Mouse (Mus musculus) heart, embryonic 10.5 days (tissue): Measurements from ENCODE around the gene Rxfp1. TPM values are rescaled to one million over a fixed set of nuclear protein-coding genes. Genes with fewer than 3 reads are reported as not detected.
A peak's percentile ranks its signal among the peaks of the same experiment; 100 is the strongest.
"Not testable (repeated sequence)": the region's sequence is repeated elsewhere in the genome, so short reads cannot be mapped to it uniquely, and the experiment has no call there.

Experiments
- DNase-seq: peaks from one replicate; pipeline ENCODE4 v3.0.0-alpha.2; 2017; ENCODE audit warnings: low spot score
- H3K27ac ChIP-seq: fragments of 300-500 bp; sonication (generic); 2 replicates; pipeline ENCODE4 v1.5.1; 2016; ENCODE audit warnings: mild to moderate bottlenecking
- H3K27me3 ChIP-seq: fragments of 300-500 bp; sonication (generic); 2 replicates; pipeline ENCODE4 v1.6.1; 2016; ENCODE audit warnings: mild to moderate bottlenecking; ENCODE audit not compliant: poor library complexity, insufficient read depth, severe bottlenecking
- H3K36me3 ChIP-seq: fragments of 300-500 bp; sonication (generic); 2 replicates; pipeline ENCODE4 v1.6.1; 2016; ENCODE audit warnings: mild to moderate bottlenecking, moderate library complexity
- H3K4me1 ChIP-seq: fragments of 300-500 bp; sonication (generic); 2 replicates; pipeline ENCODE4 v1.6.1; 2016; ENCODE audit warnings: mild to moderate bottlenecking
- H3K4me3 ChIP-seq: fragments of 300-500 bp; sonication (generic); 2 replicates; pipeline ENCODE4 v1.5.1; 2016; ENCODE audit warnings: mild to moderate bottlenecking, moderate library complexity
- H3K9me3 ChIP-seq: fragments of 300-500 bp; sonication (generic); 2 replicates; pipeline ENCODE4 v1.6.1; 2016; ENCODE audit warnings: mild to moderate bottlenecking, moderate library complexity
- WGBS: fragments of 180-500 bp; shearing (Covaris S2); methylation state at CpG from one replicate; pipeline ENCODE4 v1.1.7; 2016; 5-methylcytosine and 5-hydroxymethylcytosine counted together
- polyA plus RNA-seq: library from polyadenylated mRNA; unstranded; fragments of >200 nt; fragmentation: Nextera tagmentation; extraction: Ambion mirVana; gene quantifications from 2 replicates; pipeline ENCODE4 v1.2.1, GENCODE M21; 2016

The Rxfp1 gene
- polyA plus RNA-seq, 1 experiment from 2014 or later: 2.8 TPM

DNA sequence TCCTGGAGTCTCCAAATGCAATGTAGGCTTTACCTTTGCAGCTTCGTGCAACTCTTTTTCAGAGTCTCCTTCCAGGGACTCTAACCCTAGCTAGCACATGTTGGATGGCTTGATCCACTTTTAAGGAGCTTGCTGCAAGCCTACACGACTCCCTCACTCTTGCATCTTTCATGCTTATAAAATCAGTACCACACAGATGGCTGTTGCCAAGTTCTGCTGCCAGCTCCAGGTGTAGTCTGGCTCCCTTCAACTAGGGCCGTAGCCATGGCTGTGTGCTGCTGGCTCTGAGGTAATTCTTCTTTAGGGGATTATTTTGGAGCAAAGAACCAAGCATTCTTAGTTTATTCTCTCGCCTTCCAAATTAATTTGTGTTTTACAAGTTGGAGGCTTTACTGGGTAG lies 34.5 kb downstream of the Rxfp1 start:
- H3K4me3 ChIP-seq: no peak overlapping the region
- H3K4me1 ChIP-seq: 0 out of 2 replicates have a peak, but pooled peaks cover 3% of the 10 kb centered on the region
- H3K27me3 ChIP-seq: no peaks in the 10 kb centered on the region
- 83% methylated on average over 4 of the region's 4 CpGs for WGBS
- no peak overlapping the region for H3K27ac ChIP-seq
- no peaks in the 10 kb centered on the region for H3K36me3 ChIP-seq
- DNase-seq: no peak
- no peaks in the 10 kb centered on the region for H3K9me3 ChIP-seq

DNA sequence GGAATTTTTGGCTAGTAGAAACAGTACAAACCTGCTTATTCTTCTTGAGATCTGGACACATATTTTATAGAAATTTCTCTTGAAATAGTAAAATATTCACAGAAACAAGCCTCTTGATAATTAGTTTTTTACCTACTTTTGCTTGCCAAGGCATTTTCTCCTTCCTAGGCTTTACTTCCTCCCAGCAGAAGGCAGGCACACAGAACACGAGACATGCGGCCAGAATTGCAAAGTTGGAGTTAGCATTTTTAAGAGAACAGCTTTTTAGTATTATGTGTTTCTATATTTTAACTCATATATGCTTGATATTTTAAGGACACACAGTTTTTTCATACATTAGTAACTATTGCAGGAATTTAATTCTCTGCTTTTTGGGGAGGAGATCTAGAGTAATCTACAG lies 45.7 kb downstream of the Rxfp1 start:
- H3K9me3 ChIP-seq: no peaks in the 10 kb centered on the region
- DNase-seq: no peak
- H3K36me3 ChIP-seq: 0 out of 2 replicates have a peak, but pooled peaks cover 2% of the 10 kb centered on the region
- H3K4me1 ChIP-seq: no peaks in the 10 kb centered on the region; the same call in 1 of the 2 replicates
- 85% methylated on average over 2 of the region's 2 CpGs for WGBS
- H3K4me3 ChIP-seq: no peak overlapping the region
- H3K27me3 ChIP-seq: no peaks in the 10 kb centered on the region
- 0 out of 2 replicates have a peak overlapping the region, but pooled peaks have one; percentile 84 for H3K27ac ChIP-seq

- H3K36me3 ChIP-seq: 0 out of 2 replicates have a peak, but pooled peaks cover 2% of the 10 kb centered on the region
- H3K4me1 ChIP-seq: no peaks in the 10 kb centered on the region; the same call in 1 of the 2 replicates
- H3K9me3 ChIP-seq: no peaks in the 10 kb centered on the region
- DNase-seq: no peak
- H3K27me3 ChIP-seq: no peaks in the 10 kb centered on the region
- WGBS: 47% methylated on average over 9 of the region's 9 CpGs
- peak overlapping the region; percentile 84 for H3K27ac ChIP-seq
- no peak overlapping the region for H3K4me3 ChIP-seq
Measured at GRCm38 (mm10) chr3:79690111-79690651, 47.5 kb downstream of the Rxfp1 start.

DNA sequence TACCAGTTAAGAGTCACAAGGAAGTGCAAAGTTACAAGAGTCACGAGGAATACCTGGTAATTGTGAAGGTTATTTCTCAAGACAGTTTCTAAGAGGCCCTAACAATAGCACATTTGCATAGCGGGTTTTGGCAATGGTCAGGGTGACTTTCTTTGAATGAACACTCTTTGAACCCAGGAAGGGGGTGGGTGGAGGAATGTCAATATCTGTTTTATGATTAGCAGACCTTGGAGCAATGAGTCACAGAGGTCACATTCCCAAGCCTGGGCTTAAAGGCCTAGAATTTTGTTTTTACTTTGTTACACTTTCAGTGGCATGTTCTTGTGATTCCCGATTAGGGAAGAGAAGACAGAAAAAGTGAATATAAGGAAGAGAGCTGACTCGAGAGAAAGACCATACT lies 49.6 kb downstream of the Rxfp1 start:
- H3K27ac ChIP-seq, DNase-seq, H3K4me3 ChIP-seq, H3K4me1 ChIP-seq, H3K27me3 ChIP-seq, H3K36me3 ChIP-seq, H3K9me3 ChIP-seq: not testable (repeated sequence)
- 79% methylated on average over 4 of the region's 4 CpGs for WGBS

DNA sequence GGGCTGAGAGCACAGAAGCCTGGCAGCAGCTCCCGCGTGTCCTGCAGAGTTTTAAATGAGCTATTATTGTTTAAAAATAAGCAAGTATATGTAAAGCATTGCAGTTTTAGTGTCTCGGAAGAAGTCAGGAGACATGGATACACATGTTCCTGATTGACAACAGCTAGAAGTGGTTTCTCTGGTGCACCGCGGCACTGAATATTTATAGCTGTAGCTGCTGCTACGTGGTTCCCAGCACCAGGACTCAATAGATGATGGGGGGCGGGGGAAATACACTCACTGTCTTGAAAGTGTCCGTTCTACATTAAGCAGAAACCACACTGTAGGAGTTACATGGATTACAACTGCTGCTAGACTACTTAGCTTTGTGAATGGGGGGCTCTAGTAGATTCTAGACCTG lies 54.2 kb downstream of the Rxfp1 start:
- H3K27ac ChIP-seq: peak overlapping the region; percentile 76

DNA sequence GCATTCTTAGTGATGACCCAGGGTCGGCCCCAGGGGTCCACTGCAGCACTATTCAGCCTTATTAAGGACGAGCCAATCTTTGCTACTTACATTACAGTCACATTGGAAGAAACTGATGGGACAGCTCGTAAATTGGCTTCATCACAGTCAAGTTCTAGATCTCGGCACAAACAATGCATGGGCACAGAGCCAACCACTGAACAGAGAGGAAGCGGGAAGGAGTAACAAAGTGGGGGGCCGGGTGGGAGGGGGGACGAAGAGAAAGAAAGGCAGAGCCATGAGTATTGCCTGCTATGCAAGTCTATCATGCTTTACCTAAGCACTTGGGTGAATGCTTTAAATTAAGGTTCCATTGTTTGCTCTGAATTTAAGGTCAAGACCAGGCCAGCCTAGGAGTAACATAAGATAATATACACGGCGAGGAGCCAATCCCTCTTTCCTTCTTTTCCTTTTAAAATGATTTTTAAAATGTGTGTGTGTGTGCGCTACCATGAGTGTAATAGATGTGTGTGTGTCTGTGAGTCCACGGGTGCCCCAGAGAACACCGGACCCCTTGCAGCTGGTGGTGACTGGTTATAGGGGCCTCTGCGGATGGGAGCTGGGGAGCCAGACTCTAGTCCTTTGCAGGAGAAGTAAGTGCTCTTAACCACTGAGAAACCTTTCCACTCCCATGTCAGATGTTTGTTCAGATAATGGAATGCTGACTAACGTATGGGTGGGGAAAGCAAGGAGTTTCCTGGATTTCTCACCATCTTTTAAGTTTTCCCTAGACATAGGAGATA lies 55.1 kb downstream of the Rxfp1 start:
- Histone ChIP-seq H3K36me3 (0 out of 2 replicates have a peak, but pooled peaks cover 2% of the 10 kb centered on the region), H3K9me3 (no peaks in the 10 kb centered on the region), H3K4me3 (no peak overlapping the region), H3K27me3 (no peaks in the 10 kb centered on the region), H3K27ac (peak overlapping the region; percentile 76; the same call in 1 of the 2 replicates), H3K4me1 (peaks cover 8% of the 10 kb centered on the region)
- 74% methylated on average over 14 of the region's 14 CpGs for WGBS
- DNase-seq: no peak

More for the DNA sequence above, 54.2 kb downstream of the Rxfp1 start:
- 54% methylated on average over 8 of the region's 8 CpGs for WGBS
- peaks cover 8% of the 10 kb centered on the region for H3K4me1 ChIP-seq
- no peak for DNase-seq
- H3K27me3 ChIP-seq: no peaks in the 10 kb centered on the region
- no peak overlapping the region for H3K4me3 ChIP-seq
- H3K9me3 ChIP-seq: no peaks in the 10 kb centered on the region
- 0 out of 2 replicates have a peak, but pooled peaks cover 2% of the 10 kb centered on the region for H3K36me3 ChIP-seq

- 88% methylated on average over 3 of the region's 3 CpGs for WGBS
- no peaks in the 10 kb centered on the region for H3K4me1 ChIP-seq
- H3K27me3 ChIP-seq: no peaks in the 10 kb centered on the region
- no peaks in the 10 kb centered on the region for H3K9me3 ChIP-seq
- H3K27ac ChIP-seq: no peak overlapping the region
- no peak overlapping the region for H3K4me3 ChIP-seq
- DNase-seq: no peak
- H3K36me3 ChIP-seq: no peaks in the 10 kb centered on the region
Measured at GRCm38 (mm10) chr3:79676411-79676810, 61.3 kb downstream of the Rxfp1 start.

- Histone ChIP-seq H3K4me3 (no peak overlapping the region), H3K9me3 (no peaks in the 10 kb centered on the region), H3K36me3 (no peaks in the 10 kb centered on the region), H3K4me1 (no peaks in the 10 kb centered on the region), H3K27ac (no peak overlapping the region), H3K27me3 (no peaks in the 10 kb centered on the region)
- DNase-seq: no peak
- 81% methylated on average over 5 of the region's 5 CpGs for WGBS
Measured at GRCm38 (mm10) chr3:79674641-79675040, 63.0 kb downstream of the Rxfp1 start.

DNA sequence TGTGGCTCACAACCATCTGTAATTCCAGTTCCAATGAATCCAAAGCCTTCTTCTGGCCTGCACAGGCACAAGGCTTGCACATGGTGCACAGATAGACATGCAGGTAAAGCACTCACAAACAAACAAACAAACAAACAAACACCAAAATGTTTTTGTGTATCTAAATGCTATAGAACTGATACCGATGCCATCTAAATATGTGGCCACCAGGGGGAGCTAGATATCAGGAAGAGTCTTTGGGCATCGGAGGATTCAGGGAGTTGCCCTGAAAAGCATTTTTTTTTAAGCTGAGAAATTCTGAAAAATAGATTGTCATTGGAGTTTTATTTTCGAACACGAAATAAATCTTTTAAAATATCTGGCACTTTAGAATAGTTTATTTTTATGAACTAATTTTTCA lies 64.6 kb downstream of the Rxfp1 start:
- H3K27ac ChIP-seq: no peak overlapping the region
- no peak overlapping the region for H3K4me3 ChIP-seq
- H3K27me3 ChIP-seq: no peaks in the 10 kb centered on the region
- H3K9me3 ChIP-seq: no peaks in the 10 kb centered on the region
- 16% methylated on average over 4 of the region's 4 CpGs for WGBS
- no peaks in the 10 kb centered on the region for H3K36me3 ChIP-seq
- H3K4me1 ChIP-seq: no peaks in the 10 kb centered on the region
- no peak for DNase-seq

- no peak for DNase-seq
- 84% methylated on average over 16 of the region's 16 CpGs for WGBS
- no peak overlapping the region for H3K4me3 ChIP-seq
- H3K27ac ChIP-seq: no peak overlapping the region
- no peaks in the 10 kb centered on the region for H3K9me3 ChIP-seq
- H3K36me3 ChIP-seq: no peaks in the 10 kb centered on the region
- no peaks in the 10 kb centered on the region for H3K27me3 ChIP-seq
- H3K4me1 ChIP-seq: no peaks in the 10 kb centered on the region
Measured at GRCm38 (mm10) chr3:79672188-79672587, 65.5 kb downstream of the Rxfp1 start.

DNA sequence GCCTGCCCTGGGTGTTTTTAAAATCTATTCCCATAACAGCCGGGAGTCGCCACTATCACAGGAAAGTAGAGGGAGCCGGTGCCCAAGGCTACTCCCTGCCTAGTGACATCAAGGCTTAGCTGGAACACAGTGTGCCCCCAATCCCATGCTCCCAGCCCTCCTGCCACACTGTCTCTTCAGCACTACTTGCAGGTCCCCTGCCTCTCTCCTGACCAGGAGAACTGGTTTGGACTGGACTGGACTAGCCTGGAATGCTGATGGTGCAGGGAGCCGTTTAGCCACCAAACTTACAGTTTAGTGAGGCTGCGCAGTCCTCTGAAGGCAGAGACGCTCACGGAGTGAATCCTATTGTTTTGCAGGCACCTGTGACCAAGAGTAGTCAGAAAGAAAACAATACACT lies 67.1 kb downstream of the Rxfp1 start:
- H3K4me3 ChIP-seq: no peak overlapping the region
- no peaks in the 10 kb centered on the region for H3K27me3 ChIP-seq
- H3K9me3 ChIP-seq: no peaks in the 10 kb centered on the region
- no peaks in the 10 kb centered on the region for H3K4me1 ChIP-seq
- H3K27ac ChIP-seq: no peak overlapping the region
- DNase-seq: no peak
- WGBS: 84% methylated on average over 7 of the region's 7 CpGs
- no peaks in the 10 kb centered on the region for H3K36me3 ChIP-seq

DNA sequence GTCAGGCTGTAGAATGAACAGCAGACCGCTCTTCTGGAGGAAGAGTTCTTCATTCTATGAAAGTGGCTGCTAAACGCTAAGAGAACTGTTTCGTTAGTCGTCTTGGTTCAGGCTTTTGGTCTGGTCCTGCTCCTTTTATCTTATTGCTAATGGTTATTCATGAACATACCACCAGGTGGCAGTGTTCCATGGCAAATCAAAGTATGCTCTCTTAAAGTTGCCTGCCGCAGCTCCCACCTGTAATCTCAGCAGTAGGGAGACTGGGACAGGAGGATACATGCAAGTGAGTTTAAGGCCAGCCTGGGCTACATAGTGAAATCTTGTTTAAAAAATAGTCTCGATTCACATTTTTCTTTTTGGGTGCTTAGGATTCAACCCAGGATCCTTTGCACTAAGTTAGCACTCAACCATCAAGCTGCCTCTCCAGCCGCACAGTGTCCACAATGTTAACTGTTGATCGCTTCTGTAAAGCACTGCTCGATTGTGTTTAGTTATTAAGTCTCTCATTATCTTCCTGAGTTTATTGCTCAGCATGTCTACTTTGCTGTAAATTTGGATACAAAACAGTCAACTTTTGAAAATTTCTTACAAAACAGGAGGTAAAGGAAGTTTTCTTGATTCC lies 72.8 kb downstream of the Rxfp1 start:
- no peak for DNase-seq
- Histone ChIP-seq H3K27ac (no peak overlapping the region), H3K4me1 (no peaks in the 10 kb centered on the region), H3K4me3 (no peak overlapping the region), H3K36me3 (no peaks in the 10 kb centered on the region), H3K9me3 (no peaks in the 10 kb centered on the region), H3K27me3 (0 out of 2 replicates have a peak, but pooled peaks cover 4% of the 10 kb centered on the region)
- 38% methylated on average over 9 of the region's 9 CpGs for WGBS

GRCm38 (mm10) chr3:79656682-79657081 lies 81.0 kb downstream of the Rxfp1 start:
- H3K36me3 ChIP-seq: no peaks in the 10 kb centered on the region
- no peaks in the 10 kb centered on the region for H3K27me3 ChIP-seq
- no peak overlapping the region for H3K27ac ChIP-seq
- no peak overlapping the region for H3K4me3 ChIP-seq
- H3K4me1 ChIP-seq: no peaks in the 10 kb centered on the region
- H3K9me3 ChIP-seq: no peaks in the 10 kb centered on the region
- WGBS: 67% methylated on average over 5 of the region's 5 CpGs
- no peak for DNase-seq
